Mouse (Mus musculus) urinary bladder, adult 18-20 months (tissue): ENCODE data around the gene Uqcrq.

Experiments
- DNase-seq, 2 experiments: peaks; one replicate each; pipeline ENCODE4 v3.0.0; 2022; ENCODE audit warnings: low spot score in 2 of 2, mixed read lengths in 2 of 2

Gene Uqcrq

DNA sequence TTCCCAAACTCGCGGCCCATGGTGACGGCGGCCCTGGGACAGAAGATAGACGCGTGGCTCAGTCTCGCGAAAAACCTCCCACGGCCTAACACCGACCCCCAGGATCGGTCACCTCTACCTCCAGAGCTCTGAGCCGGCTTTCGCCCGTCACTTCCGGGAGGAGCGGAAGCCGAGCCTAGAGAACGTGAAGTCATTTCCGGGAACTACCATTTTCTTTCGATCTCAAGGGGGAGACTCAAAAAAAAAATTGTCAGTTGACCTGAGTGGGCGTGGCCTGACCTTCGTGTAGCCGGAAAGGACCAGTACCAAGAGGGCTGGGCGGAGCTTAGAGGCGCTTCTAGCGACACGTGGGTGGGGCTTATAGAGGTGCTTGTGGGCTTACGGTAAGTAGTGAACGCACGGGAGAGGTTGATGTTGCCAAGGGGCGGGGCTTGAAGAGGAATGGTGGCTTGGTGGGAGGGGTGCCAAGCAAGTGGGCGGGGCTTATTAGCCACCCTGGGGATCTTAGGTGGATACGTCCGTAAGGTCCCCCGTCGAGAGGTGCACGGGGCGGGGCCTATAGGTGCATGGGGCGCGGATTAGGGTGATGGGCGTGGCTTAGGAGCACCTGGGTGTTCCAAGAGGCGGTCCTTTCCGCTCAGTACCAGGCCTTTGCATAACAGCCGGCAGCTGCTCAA lies at the start of gene Uqcrq, which contains the start of gene Gdf9:
Gene Uqcrq, minus strand, starts transcription at position 162 of the 677 bp plus-strand sequence.
Gene Gdf9, plus strand, starts transcription at position 354 of the 677 bp plus-strand sequence.
- peak; percentile 98 for DNase-seq

DNA sequence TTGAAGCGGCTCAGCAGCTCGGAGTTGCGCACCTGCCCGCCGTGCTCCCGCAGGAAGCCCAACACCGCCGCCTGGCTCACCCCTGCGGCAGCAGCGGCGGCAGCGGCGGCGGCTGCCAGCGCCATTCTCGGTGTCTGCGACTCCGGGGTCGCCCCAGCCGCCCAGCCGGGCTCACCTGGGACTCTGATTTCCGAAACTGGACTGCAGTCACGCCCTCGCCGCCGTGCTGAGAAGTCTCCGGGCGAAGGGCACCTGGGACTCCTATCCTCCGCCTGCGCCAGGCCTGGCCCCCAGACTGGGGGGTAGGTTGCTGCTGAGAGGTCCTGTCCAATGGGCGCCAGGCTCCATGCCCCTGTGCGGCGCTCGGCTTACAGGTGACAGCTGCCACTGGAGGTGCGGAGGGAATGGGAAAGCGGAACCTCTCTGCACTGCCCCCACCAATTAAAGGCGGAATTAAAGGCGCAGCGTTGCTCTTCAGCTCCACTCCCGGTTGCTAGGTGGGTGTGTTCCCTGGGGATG lies 49.2 kb upstream of the Uqcrq start, which contains the start of the genes Gm9945 and Sowaha:
Gene Gm9945, plus strand, starts transcription at position 384 of the 519 bp plus-strand sequence.
Gene Sowaha, minus strand, starts transcription at position 492 of the 519 bp plus-strand sequence.
- DNase-seq = peak; percentile 44 to 75

DNA sequence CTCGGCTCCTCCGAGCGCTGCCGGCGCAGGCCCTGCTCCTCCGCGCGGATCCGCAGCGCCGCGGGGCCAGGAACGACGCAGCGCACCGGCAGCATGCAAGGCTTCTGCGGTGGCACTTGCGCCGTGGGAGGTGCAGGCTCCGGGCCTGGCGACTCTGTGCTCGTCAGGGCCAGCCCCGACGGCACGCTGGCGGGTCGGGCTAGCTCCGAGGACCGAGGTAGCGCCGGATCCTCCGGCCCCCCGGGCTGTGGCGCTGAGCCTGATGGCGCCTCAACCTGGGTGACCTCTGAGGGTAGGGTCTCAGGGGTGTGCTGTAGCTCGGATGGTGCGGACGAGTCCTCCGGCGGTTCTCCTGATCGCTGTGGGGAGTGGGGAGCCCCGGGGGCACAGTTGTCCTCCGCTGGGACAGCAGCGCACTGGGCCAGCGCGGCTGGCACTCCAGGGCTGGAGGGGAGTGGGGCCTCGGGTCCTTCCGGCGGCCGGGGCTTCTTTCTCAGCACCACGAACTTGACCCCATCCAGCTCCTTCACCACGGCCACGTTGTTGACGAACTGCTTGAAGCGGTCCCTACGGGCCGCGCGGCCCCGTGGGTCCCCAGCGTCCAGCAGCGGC lies 48.6 kb upstream of the Uqcrq start:
- DNase-seq = no peak

DNA sequence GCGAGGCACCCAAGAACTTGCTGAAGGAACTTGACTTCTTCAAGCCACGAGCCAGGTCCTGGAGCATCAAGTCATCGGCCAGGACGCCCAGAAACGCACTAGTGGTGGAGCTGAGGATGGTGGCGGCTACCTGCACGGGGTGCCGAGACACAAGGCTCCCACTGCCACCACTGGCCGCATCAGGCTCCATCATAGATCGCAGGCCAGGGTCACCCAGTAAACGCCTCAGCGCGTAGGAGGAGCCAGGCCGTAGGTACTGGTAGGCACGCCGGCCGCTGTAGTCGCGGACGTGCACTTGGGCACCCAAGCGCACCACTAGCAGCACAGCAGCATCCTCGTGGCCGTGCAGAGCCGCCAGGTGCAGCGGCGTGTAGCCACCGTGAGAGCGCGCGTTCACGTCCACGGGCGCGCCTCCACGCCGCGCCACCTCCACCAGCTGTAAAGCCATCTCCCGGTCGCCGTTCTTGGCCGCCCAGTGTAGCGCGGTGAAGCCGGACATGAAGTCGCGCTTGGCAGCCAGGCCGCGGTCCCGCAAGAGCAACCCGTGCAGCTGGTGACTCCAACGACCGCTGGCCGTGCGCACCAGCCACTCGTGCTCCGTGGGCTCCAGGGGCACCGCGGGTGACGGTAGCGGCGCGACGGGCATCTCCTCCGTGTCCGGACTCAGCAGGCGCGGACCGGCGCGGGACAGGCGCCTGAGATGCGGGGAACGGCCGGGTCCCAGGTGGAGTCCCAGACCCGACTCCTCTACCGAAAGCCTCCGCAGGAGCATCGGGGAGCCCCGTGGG lies 47.9 kb upstream of the Uqcrq start:
- no peak for DNase-seq

DNA sequence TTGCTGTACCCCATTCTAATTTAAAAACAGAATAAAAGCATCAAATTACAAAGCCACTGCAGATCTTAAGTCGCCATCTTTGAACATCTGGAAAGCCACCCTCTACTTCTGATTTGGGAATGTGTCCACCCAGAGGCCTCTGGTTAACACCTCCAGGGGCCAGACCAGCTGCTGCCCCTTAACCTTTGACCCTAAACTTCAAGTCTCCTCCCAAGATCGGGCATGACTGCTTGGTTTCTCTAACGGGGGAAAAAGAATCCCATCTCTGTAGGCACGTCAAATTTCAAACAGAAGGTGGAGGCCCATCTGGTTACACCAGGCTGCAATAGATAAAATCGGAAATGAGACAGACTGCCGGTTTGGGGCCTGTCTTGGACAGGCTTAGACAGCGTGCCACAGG lies 47.2 kb upstream of the Uqcrq start:
- no peak for DNase-seq

DNA sequence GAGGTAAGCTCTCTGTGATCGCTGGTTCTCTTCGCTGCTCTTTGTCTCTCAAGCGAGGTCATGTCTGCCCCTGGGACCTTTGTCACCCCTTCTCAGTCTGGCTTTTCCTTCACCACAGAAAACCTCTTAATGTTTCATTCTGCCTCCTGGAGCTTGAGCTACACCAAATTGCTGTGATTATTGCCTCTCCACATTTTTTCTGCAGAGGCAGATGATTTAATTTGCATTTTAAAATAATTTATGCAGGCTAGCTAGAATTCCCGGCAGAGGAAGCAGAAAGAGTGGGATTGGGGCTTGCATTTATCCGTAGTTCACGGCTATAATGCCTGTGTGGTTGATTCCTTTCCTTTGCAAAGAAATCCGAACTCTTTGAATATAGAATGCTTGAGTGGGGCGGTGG lies 45.0 kb upstream of the Uqcrq start:
- no peak for DNase-seq

DNA sequence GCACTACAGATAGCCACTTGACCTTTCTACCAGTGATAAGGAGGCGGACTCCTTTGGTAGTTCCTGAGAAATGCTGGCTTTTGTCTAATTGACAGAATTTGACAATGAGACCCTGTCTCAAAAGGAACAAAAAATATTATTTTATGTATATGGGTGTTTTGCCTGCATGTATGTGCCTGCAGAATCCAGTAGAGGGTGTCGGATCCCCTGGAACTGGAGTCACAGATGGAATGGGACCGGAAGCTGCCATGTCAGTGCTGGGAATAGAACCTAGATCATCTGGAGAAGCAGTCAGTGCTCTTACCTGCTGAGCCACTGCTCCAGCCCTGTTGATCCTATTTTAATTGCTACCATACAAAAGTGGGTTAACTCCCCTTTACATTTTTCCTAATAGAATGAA lies 42.1 kb upstream of the Uqcrq start:
- DNase-seq = no peak

DNA sequence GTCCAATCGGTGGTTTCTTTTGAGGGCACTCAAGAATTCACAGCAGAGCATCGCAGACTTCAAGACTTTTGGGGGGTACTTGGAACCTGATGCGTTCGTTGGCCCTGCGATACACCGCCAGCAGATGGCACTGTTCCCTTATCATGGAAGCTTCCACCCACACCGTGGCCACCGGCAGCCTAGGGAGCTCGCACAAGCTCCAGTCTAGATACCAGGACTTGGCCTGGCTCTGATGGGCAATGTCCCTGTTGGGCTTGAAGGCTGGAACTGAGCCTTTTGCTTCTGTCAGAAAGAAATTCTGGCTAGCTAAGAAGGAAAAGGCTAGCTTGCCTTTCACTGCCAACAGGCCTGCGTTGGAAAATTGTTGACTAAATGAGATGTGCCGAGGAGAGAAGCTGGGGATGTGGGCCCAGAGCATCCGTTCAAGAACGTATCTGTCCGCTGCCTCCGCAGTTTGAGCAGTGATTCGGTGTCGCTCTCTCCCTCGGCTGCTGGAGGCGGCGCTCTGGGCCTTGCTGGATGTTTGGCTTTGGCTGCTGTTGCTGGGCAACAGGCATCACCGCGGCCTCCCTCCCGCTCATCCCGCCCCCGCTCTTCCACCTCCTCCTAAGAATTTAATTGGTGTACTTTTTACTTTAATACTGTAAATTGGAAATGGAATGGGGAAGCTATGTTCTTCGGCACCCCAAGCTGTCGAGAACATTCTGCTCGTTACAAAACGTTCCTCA lies 39.5 kb upstream of the Uqcrq start, which contains the start of gene Gm9837:
Gene Gm9837, minus strand, starts transcription at position 512 of the 728 bp plus-strand sequence.
- DNase-seq = peak; percentile 74 to 79

DNA sequence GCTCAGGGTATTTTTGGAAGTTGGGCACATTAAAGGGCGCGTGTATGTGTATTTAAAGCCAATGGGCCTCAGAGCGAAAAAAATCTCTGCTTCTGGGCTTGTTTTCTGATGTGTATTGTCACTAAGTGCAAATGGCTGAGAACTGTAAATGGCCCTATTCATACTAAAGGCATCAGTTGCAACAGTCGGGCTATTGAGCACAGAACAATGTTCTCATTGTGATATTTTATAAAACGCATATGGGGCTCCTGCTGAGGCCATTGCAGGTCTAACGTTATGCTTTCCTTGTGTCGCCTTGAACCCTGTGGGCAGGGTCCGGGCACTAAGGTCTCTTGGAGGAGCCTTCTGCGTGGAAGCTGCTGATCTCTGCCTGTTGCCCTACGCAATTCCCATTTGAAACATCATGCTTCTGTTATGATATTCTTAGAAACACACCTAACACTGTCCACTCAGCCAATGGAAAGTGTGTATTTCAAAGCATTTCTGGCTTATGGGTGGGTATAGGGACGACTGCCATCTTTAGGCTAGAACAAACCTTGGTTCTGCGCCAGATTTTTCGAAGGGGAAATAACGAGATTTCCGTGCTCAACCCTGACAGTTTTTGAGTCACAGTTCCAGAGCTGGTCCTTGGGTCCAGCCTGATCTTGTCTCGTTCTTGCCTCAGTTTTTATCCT lies 38.8 kb upstream of the Uqcrq start:
- no peak for DNase-seq

DNA sequence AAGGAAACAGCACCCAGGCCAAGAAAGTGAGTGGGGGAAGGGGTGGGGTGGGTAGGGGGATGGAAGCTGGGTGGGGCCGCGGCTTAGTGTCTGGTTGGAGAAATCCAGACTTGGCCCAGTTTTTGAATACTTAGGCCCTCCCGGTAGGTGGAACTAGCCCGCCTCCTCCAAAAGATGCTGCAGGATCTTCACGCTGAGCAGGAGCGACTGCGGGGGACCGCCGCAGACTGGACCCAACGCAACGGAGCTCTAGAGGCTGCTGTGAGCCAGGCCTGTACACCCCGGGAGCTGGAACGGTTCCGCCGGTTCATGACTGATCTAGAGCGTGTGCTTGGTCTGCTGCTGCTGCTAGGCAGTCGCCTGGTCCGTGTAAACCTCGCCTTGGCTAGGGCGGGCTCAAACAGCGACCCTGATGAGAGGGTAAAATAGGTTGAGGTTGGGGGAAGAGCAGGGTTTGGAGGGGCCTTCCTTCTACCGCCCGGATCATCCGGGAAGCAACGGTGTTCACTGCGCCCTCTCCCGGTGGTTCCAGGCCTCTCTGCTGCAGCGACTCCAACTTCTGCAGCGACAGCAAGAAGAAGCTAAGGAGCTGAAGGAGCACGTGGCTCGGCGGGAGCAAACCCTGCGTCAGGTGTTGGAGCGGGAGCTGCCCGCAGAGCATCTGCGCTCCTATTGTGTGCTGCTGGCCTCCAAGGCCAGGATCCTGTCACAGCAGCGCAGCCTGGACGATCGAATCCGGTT lies 35.8 kb upstream of the Uqcrq start:
- no peak for DNase-seq

DNA sequence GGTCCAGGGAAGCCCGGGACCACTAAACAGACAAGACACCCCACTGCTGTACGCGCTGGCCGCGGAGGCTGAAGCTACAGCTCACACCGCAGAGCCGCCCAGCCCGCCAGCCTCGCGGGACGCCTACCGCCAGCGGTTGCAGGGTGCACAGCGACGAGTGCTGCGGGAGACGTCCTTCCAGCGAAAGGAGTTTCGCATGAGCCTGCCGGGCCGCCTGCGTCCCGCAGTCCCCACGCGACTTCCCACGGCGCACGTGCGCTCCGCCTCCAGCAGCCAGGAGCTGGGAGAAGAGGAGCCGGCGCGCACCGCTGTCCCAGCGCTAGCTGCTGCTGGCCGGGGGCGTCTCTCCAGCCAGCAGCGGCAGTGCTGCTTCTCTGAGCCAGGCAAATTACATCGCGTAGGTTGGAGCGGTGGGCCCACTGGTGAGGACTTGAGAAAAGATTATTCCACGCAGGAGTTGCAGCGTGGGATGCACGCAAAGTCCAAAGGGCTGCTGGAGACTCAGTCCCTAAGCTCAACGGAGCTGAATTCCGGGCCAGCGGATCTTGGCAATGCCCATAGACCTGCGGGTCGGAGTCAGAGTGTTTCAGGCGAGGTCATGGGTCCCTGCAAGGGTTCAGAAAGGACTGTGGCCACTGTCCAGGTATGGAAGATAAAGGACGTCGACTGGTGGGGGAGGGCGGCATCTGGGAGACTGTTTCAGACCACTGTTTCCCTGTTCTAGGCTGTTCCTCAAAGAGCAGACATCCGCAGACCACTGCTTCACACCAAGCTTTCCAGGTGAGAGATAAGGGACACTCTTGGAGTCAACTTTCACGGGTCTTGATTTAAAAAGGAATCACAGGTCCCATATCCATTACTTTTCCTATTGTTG lies 33.2 kb upstream of the Uqcrq start:
- DNase-seq = no peak

DNA sequence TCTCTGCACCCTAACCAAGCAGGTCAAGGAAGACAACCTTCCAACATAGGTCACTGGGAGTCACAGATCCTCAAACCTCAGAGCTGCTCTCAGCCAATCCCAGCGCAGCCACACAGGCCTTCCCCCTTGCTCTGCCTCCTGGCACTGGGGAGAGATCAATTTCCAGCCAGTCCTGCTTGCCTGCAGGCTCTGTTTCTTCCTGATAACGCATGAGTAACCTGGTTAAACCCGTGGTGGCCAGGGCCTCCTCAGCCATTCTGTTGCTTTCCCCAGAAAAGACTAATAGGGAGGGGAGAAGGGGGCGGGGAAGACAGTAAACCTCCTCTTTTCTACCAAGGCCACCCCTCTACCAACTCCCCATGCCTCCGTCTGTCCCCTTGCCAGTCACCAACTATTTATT lies 31.1 kb upstream of the Uqcrq start:
- no peak for DNase-seq

DNA sequence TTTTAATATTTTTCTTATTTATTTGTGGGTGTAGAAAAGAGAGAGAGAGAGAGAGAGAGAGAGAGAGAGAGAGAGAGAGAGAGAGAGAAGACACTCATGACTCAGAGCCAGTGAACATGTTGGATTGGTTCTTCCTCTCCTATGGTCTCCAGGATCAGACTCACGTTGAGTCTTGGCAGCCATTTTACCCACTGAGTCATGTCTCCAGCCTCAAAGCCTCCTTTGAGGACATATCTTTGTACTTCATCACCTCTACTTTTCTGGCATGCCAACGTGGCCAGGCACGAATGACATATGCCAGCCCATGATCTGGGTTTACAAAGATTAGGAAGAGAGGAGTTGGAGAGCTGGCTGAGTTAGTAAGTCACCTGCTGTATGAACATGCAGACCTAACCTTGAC lies 29.6 kb upstream of the Uqcrq start:
- no peak for DNase-seq

DNA sequence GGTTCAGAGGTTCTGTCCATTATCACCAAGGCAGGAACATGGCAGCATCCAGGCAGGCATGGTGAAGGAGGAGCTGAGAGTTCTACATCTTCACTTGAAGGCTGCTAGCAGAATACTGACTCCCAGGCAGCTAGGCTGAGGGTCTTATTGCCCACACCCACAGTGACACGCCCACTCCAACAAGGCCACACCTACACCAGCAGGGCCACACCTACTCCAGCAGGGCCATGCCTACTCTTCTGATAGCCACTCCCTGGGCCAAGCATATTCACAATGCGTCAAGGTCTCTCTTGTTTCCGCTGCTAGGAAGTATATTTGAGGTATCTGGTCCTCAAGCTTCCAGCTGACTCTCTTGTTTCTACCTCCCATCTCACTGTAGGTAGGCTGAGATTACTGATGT lies 28.4 kb upstream of the Uqcrq start:
- DNase-seq = no peak

DNA sequence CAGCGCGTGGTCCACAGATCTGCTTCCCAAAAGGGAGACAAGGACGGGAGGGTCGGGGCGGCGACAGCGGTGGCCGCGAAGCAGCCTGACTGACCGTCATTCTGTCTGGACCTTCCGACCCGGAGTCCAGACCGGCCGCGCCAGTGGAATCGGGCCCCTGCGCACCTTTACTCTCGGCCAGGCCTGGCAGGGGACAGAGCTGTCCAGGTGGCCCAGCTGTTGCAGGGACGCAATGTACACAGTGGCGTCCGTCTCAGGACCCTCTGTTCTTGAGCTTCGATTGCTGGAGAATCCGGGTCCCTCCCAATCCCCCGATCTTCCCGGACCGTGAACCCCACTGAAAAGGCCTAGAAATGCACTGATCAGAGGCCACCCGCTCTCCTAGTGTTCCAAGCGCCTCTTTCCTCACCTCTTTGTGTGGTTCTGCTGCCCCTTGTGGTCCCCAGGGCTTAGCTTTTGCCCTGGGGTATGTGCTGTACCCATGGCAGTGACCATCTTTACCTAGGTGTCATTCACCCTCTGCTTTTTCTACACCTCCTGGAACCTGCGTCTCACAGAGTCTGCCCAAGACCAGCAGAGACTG lies 26.8 kb upstream of the Uqcrq start:
- DNase-seq = no peak

DNA sequence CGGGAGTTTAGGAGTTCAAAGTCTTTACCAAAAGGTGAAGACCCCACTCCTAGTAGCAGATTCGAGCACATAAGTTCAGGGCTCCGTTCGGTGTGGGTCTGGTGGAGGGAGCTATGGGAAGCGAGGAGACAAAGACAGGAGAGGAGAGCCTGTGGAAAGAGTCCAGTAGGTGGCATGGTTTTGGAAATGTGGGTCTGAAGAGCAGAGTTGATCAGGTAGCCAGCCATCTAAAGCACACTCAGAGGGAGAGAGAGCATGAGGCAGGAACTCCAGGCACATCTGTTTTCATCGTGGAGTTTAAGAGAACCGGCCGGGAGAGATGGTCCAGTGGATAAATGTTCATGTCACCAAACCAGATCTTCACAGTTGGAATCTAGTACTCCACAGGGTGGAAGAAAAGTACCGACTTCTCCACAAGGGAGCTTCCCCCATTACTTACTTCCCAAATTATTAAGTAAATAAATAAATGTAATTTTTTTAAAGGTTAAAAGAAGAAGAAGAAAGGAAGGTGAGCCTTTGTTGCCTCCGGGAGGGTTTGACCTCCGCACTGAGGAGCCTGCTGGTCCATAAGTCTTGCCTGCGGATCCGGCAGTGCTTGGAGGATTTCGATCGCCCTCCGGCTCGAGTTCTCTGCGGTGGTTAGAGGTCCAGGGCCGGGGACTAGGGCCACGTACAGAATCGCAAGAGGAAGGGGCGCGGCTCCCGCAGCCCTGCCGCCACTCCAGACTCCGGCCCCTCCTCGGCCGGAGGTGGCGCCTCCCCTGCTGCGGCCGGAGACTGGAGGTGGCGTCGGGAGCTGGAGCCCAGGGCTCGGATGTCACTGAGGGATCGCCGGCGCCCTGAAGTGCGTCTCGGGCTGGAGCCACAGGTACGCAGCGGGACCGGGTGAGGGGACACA lies 26.1 kb upstream of the Uqcrq start, which contains the start of the genes Gm10447 and Shroom1:
Gene Gm10447, minus strand, starts transcription at position 637 of the 898 bp plus-strand sequence.
Gene Shroom1, plus strand, starts transcription at position 732 of the 898 bp plus-strand sequence.
- peak; percentile 60 to 69 for DNase-seq

DNA sequence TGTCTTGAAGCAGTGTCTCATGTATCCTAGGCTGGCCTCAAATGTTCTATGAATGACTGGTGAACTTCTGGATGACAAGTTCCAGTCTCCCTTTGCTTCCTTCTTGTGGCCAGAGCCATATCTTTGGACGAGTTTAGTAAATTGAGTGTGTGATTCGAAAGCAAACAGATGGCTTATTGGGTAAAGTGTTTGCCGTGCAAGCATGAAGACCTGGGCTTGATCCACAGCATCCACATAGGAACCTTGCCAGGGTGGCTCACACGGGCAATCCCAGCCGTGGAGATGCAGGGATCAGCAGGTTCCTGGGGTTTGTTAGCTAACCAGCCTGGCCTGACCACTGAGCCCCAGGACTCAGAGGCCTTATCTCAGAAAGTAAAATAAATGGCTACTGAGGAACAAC lies 22.4 kb upstream of the Uqcrq start:
- no peak for DNase-seq

DNA sequence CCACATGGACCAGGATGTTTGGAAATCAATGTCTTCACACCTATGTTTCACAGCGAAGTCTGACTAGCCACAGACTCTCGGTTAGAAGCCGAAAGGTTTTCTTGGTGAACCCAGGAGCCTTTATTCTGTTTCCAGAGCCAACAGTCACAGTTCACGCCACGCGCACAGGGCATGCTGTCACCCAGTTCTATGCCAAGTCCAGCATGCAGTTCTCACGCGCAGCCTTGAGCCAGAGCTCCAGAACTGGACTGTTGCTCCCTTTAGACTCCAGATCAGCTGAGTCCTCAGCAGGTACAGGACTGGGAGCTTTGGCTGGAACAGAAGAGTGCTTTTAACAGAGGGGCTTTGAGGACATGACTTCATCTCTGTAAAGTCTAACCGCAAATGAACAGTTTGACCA lies 21.8 kb upstream of the Uqcrq start:
- no peak for DNase-seq
